Mouse (Mus musculus): ENCODE results near the gene Ankrd35. TPM values are rescaled to one million over a fixed set of nuclear protein-coding genes. Genes with fewer than 3 reads are reported as not detected.

Gene Ankrd35
- polyA plus RNA-seq, 1 experiment from 2014 or later: 1.1 TPM

GRCm38 (mm10) chr3:96714286-96714685 lies 44.4 kb downstream of the Ankrd35 start:
- no peak for ATAC-seq (replicated peaks; ENCODE audit: low FRiP score)
- H3K36me3 ChIP-seq: peaks cover 85% of the 10 kb centered on the region
- H3K4me1 ChIP-seq: no peaks in the 10 kb centered on the region
- H3K4me2 ChIP-seq: no peak overlapping the region
- no peak overlapping the region for H3K9ac ChIP-seq
- H3K4me3 ChIP-seq (replicated peaks): no peak overlapping the region
- H3K9me3 ChIP-seq (replicated peaks): no peaks in the 10 kb centered on the region
- 88% methylated on average over 5 of the region's 5 CpGs for WGBS
- no peak overlapping the region for H3K27ac ChIP-seq
- no peaks in the 10 kb centered on the region for H3K27me3 ChIP-seq

- 59% methylated on average over 2 of the region's 2 CpGs for WGBS
- peaks cover 84% of the 10 kb centered on the region for H3K36me3 ChIP-seq
- no peak for ATAC-seq (replicated peaks; ENCODE audit: low FRiP score)
Measured at GRCm38 (mm10) chr3:96715854-96716253, 45.9 kb downstream of the Ankrd35 start.

GRCm38 (mm10) chr3:96719173-96719572 lies 49.2 kb downstream of the Ankrd35 start:
- no peaks in the 10 kb centered on the region for H3K27me3 ChIP-seq
- H3K36me3 ChIP-seq: peaks cover 84% of the 10 kb centered on the region
- 0 out of 2 replicates have a peak, but pooled peaks cover 3% of the 10 kb centered on the region for H3K4me1 ChIP-seq
- H3K9me3 ChIP-seq (replicated peaks): no peaks in the 10 kb centered on the region
- H3K4me2 ChIP-seq: peak overlapping the region; percentile 36
- 0 out of 2 replicates have a peak, but pooled peaks have one; percentile 9 for ATAC-seq (replicated peaks; ENCODE audit: low FRiP score)
- no peak overlapping the region for H3K9ac ChIP-seq
- 0 out of 2 replicates have a peak overlapping the region, but pooled peaks have one; percentile 22 for H3K27ac ChIP-seq
- H3K4me3 ChIP-seq (replicated peaks): no peak overlapping the region; the same call in 1 of the 2 replicates
- 39% methylated on average over 14 of the region's 14 CpGs for WGBS

More at GRCm38 (mm10) chr3:96715854-96716253, 45.9 kb downstream of the Ankrd35 start:
- no peak overlapping the region for H3K9ac ChIP-seq
- 0 out of 2 replicates have a peak, but pooled peaks cover 3% of the 10 kb centered on the region for H3K4me1 ChIP-seq
- no peak overlapping the region for H3K27ac ChIP-seq
- H3K4me3 ChIP-seq (replicated peaks): no peak overlapping the region
- H3K9me3 ChIP-seq (replicated peaks): no peaks in the 10 kb centered on the region
- no peaks in the 10 kb centered on the region for H3K27me3 ChIP-seq
- no peak overlapping the region for H3K4me2 ChIP-seq

GRCm38 (mm10) chr3:96727343-96727827 lies 57.5 kb downstream of the Ankrd35 start, which contains the start of the genes Polr3c and Rnf115:
Gene Polr3c, minus strand, starts transcription at chr3:96727628.
Gene Rnf115, plus strand, starts transcription at chr3:96727664.
- no peaks in the 10 kb centered on the region for H3K27me3 ChIP-seq
- peaks cover 23% of the 10 kb centered on the region for H3K36me3 ChIP-seq
- peak within 1 kb of the TSS; percentile 67 for H3K4me3 ChIP-seq (replicated peaks)
- WGBS: under 1% methylated on average over 46 of the region's 52 CpGs
- H3K9ac ChIP-seq: peak within 1 kb of the TSS; percentile 84
- H3K9me3 ChIP-seq (replicated peaks): no peaks in the 10 kb centered on the region
- peak within 1 kb of the TSS; percentile 68 for H3K4me2 ChIP-seq
- ATAC-seq (replicated peaks; ENCODE audit: low FRiP score): peak; percentile 99
- H3K4me1 ChIP-seq: peaks cover 28% of the 10 kb centered on the region
- H3K27ac ChIP-seq: peak within 1 kb of the TSS; percentile 79

DNA sequence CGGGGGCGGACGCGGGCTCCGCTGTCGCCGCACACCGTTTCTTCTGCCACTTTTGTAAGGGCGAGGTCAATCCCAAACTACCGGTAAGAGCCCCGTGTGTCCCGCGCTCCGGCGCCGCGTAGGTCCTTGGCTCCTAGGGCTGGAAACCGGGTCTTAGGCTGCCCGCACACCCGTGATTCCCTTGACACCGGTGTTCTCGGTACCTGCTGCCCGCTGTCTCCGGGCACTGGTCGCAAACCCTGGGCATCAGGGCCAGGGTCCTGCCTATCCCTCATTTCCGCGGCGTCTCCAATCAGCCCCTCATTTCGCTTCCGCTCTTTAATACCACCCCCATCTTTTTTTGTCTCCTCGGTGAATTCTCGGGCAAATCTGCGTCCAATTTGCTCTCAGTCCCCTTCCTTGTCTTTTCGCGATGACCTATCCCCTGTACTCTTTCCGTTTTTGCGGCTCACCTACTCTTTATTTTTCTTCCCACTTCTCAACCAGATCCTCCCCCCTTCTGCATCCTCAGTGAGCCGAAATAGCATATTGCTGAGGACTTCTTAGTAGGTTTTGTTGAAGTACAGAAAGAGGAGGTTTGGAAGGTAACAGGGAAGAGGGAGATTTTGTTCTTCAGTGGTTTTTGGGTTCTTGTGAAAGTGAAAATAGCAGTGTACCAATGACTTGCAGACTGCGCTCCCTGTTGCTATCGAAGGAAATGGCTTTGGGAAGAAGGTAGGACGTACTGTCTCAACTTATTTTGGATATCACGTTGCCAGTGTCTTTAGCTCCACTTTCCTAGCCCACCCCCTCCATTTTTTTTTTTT lies 58.1 kb downstream of the Ankrd35 start:
- Histone ChIP-seq H3K27ac (peak overlapping the region; percentile 79), H3K4me3 (replicated peaks) (peak overlapping the region; percentile 67), H3K4me2 (peak overlapping the region; percentile 68), H3K9me3 (replicated peaks) (no peaks in the 10 kb centered on the region), H3K27me3 (no peaks in the 10 kb centered on the region), H3K36me3 (peaks cover 17% of the 10 kb centered on the region), H3K4me1 (peaks cover 28% of the 10 kb centered on the region), H3K9ac (peak overlapping the region; percentile 84)
- under 1% methylated on average over 40 of the region's 42 CpGs for WGBS
- ATAC-seq (replicated peaks; ENCODE audit: low FRiP score): peak; percentile 54

DNA sequence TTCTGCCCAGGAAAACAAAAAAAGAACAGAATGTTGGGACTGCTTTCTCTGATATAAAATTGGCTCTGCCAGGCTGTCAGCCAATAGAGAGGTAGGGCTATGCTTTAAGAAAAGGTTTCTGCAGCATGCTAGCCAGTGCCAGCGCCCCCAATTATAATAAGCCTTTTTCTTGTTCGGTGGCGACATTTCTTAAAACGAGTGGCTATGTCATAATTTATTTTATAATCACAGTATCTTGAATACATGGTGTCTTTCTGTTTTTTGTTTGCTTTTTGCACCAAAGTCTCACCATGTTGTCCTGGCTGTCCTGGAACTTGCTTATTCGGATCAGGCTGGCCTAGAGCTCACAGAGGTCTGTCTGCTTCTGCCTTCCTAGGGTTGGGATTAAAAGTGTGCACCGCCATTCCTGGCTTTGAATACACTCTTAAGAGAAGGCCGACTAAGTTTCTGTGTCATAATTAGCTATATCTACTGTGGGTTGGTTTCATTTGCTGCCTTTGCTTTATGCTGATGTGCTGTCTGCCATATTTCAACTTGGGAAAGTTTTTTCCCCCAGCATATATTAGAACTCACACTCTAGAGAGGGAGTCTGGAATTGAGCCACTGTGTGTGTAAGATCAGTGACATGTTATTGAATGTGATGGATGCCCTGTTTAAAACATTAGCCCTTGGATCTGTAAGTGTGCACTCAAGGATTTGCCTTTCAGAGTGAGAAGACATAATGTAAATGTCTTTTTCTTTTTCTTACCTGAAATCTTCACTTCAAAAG lies 58.9 kb downstream of the Ankrd35 start:
- Histone ChIP-seq H3K27ac (peak overlapping the region; percentile 79), H3K27me3 (no peaks in the 10 kb centered on the region), H3K4me3 (replicated peaks) (peak overlapping the region; percentile 67), H3K36me3 (peaks cover 9% of the 10 kb centered on the region), H3K9ac (peak overlapping the region; percentile 84), H3K9me3 (replicated peaks) (no peaks in the 10 kb centered on the region), H3K4me2 (peak overlapping the region; percentile 68), H3K4me1 (peaks cover 28% of the 10 kb centered on the region)
- no peak for ATAC-seq (replicated peaks; ENCODE audit: low FRiP score)
- 49% methylated on average over 7 of the region's 7 CpGs for WGBS

DNA sequence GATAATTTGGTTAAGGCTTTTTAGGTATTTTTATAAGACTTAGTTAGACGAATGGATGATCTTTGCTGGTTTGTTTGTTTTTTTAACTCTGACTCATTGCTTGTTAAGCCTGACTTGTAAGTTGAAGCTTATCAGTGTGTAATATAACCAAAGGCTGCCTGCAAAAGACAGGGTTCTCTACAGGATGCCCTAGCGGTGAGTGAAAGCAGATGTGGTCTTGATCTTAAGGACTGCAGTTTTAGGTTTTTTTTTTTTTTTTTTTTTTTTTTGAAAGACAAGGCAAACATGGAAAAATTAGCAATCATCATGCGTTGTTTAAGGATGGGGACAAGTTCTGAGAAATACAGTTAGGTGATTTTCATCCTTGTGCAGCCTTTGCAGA lies 59.5 kb downstream of the Ankrd35 start:
- Histone ChIP-seq H3K9ac (no peak overlapping the region), H3K36me3 (peaks cover 4% of the 10 kb centered on the region; the same call in 1 of the 2 replicates), H3K27me3 (no peaks in the 10 kb centered on the region), H3K27ac (no peak overlapping the region), H3K9me3 (replicated peaks) (no peaks in the 10 kb centered on the region), H3K4me1 (peaks cover 28% of the 10 kb centered on the region), H3K4me3 (replicated peaks) (no peak overlapping the region), H3K4me2 (peak overlapping the region; percentile 68)
- 47% methylated on average over 3 of the region's 3 CpGs for WGBS
- ATAC-seq (replicated peaks; ENCODE audit: low FRiP score): no peak

DNA sequence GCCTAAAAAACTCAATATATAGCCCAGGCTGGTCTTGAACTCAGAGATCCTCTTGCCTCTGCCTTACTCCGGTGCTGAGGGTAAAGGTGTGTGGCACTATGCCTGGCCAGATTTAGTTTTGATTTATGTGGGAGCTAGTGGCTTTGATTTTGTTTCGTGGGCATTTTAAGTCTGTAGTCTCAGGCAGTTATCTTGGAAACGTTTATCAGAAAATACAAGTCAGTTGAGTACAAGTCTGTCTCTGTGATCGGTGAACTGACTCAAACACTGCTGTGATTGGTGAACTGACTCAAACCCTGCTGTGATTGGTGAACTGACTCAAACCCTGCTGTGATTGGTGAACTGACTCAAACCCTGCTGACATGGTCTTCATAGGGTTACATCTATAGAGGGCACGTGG lies 60.9 kb downstream of the Ankrd35 start:
- H3K4me1 ChIP-seq: peaks cover 28% of the 10 kb centered on the region
- no peak for ATAC-seq (replicated peaks; ENCODE audit: low FRiP score)
- H3K4me3 ChIP-seq (replicated peaks): no peak overlapping the region
- no peak overlapping the region for H3K27ac ChIP-seq
- H3K9me3 ChIP-seq (replicated peaks): no peaks in the 10 kb centered on the region
- no peak overlapping the region for H3K9ac ChIP-seq
- H3K27me3 ChIP-seq: no peaks in the 10 kb centered on the region
- no peaks in the 10 kb centered on the region for H3K36me3 ChIP-seq
- WGBS: 71% methylated on average over 5 of the region's 5 CpGs
- H3K4me2 ChIP-seq: no peak overlapping the region

- no peaks in the 10 kb centered on the region for H3K27me3 ChIP-seq
- no peak overlapping the region for H3K9ac ChIP-seq
- no peak overlapping the region for H3K4me2 ChIP-seq
- ATAC-seq (replicated peaks; ENCODE audit: low FRiP score): no peak
- WGBS: 100% methylated on average over 1 of the region's 1 CpGs
- H3K27ac ChIP-seq: no peak overlapping the region
- H3K9me3 ChIP-seq (replicated peaks): no peaks in the 10 kb centered on the region
- H3K36me3 ChIP-seq: no peaks in the 10 kb centered on the region
- no peak overlapping the region for H3K4me3 ChIP-seq (replicated peaks)
- H3K4me1 ChIP-seq: peaks cover 14% of the 10 kb centered on the region
Measured at GRCm38 (mm10) chr3:96733984-96734383, 64.1 kb downstream of the Ankrd35 start.

DNA sequence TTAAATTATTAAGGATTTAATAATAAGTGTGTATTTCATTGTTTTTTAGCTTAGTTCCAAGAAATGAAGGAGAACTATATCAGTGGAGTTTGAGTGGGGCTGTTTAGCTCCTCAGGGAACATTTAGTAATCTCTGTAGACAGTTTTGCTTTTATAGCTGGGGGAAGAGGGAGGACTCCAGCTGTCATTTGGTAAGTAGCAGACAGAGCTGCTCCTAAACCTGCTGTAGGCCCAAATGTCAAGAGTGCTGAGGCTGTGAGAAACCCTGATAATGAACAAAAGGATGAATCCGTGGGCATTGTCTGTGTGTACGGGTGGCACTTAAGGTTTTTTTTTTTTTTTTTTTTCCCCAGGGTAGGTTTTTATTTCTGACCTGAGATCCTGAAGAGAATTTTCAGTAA lies 65.3 kb downstream of the Ankrd35 start:
- ATAC-seq (replicated peaks; ENCODE audit: low FRiP score): no peak
- no peak overlapping the region for H3K27ac ChIP-seq
- WGBS: 84% methylated on average over 2 of the region's 2 CpGs

DNA sequence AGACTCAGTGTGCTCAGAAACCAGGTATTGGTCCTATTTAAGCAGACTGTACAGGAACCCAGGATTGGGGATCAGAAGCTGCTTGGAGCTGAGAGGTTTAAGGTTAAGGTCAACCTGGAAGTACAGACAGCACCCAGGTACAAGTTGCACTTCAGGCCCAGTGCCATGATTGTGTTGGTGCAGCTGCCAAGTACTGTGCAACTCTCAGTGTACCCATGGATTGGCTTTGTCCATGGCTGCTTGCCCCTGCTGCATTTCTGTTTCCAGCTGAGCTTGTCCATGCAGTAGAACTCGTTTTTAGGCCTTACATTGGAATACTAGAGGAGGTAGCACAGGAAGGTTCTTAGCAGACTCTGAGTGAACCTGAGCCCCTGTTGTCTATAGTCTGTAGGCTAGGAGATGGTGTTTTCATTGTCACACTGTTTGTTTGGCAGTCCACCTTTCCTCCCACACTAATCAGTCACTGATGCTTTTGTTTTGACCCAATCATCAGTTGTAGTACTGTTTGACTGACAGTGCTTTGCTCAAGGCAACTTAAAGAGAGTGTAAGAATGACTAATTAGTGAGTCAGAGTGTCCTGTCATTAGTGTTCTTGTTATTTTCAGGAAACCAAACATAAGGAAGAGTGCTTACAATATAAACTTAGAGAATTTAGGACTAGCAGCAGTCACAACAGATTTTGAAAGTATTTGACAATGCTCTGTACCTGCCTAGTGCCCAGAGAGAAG lies 67.2 kb downstream of the Ankrd35 start:
- no peak overlapping the region for H3K4me2 ChIP-seq

More for the DNA sequence above, 65.3 kb downstream of the Ankrd35 start:
- 0 out of 2 replicates have a peak, but pooled peaks cover 5% of the 10 kb centered on the region for H3K4me1 ChIP-seq
- H3K4me3 ChIP-seq (replicated peaks): no peak overlapping the region
- no peaks in the 10 kb centered on the region for H3K36me3 ChIP-seq
- H3K9me3 ChIP-seq (replicated peaks): no peaks in the 10 kb centered on the region
- H3K9ac ChIP-seq: no peak overlapping the region
- no peak overlapping the region for H3K4me2 ChIP-seq
- H3K27me3 ChIP-seq: no peaks in the 10 kb centered on the region

More for the DNA sequence above, 67.2 kb downstream of the Ankrd35 start:
- H3K9me3 ChIP-seq (replicated peaks): no peaks in the 10 kb centered on the region
- no peaks in the 10 kb centered on the region for H3K27me3 ChIP-seq
- no peaks in the 10 kb centered on the region for H3K4me1 ChIP-seq
- H3K4me3 ChIP-seq (replicated peaks): no peak overlapping the region
- ATAC-seq (replicated peaks; ENCODE audit: low FRiP score): no peak
- H3K27ac ChIP-seq: no peak overlapping the region
- H3K9ac ChIP-seq: no peak overlapping the region
- H3K36me3 ChIP-seq: no peaks in the 10 kb centered on the region
- 40% methylated on average over 1 of the region's 1 CpGs for whole genome bisulfite sequencing

Data from kidney, embryonic 15.5 days (tissue).